In genomic region chr11:69389531-69390399, GRCm38 (mm10) we compare ENCODE assay signal across 8 mouse cellular contexts. TPM values are rescaled to one million over a fixed set of nuclear protein-coding genes. Genes with fewer than 3 reads are reported as not detected.
DNase-seq lines count a peak whose midpoint lies in the region; ATAC-seq and TF ChIP-seq lines count a peak whose summit lies in the region.

No protein-coding gene starts in this region.

- no peak for ATAC-seq in cerebellum, adult (ENCODE audit: insufficient number of reproducible peaks, low FRiP score, low TSS enrichment)
- 0 out of 2 replicates have a peak, but pooled peaks have one; percentile 25 for ATAC-seq in midbrain, embryonic 15.5 days (replicated peaks)

- H3K27ac ChIP-seq in left cerebral cortex, adult 2 months: peak overlapping the region; percentile 30; the same call in 1 of the 2 replicates
- H3K27ac ChIP-seq in midbrain, embryonic 15.5 days: no peak overlapping the region

- no peak overlapping the region for H3K4me2 ChIP-seq in midbrain, embryonic 15.5 days

- H3K36me3 ChIP-seq in midbrain, embryonic 15.5 days (replicated peaks): no peaks in the 10 kb centered on the region

- H3K9me3 ChIP-seq in midbrain, embryonic 15.5 days: no peaks in the 10 kb centered on the region

- TF ChIP-seq CTCF in left cerebral cortex, adult 2 months (IDR thresholded peaks at IDR 0.05): no peak

- H3K4me3 ChIP-seq in left cerebral cortex, adult 2 months: no peak overlapping the region
- H3K4me3 ChIP-seq in midbrain, embryonic 15.5 days: no peak overlapping the region

- intact Hi-C loops in left cerebral cortex, adult 2 months (cut with DNase I): loop anchor here (1.0 to 5.0 kb wide), 3 partner anchors 120 to 197 kb away; no protein-coding TSS in a partner anchor
- intact Hi-C loops in left cerebral cortex, postnatal 36 days (cut with DNase I): loop anchor here (1.0 to 5.0 kb wide), 4 partner anchors 62 to 197 kb away; partner anchors contain the start of gene Kcnab3

- 63% methylated on average over 14 of the region's 14 CpGs for WGBS in midbrain, embryonic 15.5 days

- H3K9ac ChIP-seq in midbrain, embryonic 15.5 days: no peak overlapping the region

- no peaks in the 10 kb centered on the region for H3K27me3 ChIP-seq in midbrain, embryonic 15.5 days (replicated peaks)

- peak; percentile 50 for DNase-seq in cerebellum, adult 11-12 months
- DNase-seq in left cerebral cortex, adult 2 months (ENCODE audit: extremely low spot score in 1 of 2, low spot score in 2 of 2): peak in 1 of 2 experiments; percentile 31
- no peak for DNase-seq in left cerebral cortex, postnatal 36 days (ENCODE audit: low spot score in 2 of 2)
- DNase-seq in adrenal gland, adult 8-10 months: peak; percentile 79
- DNase-seq in kidney, adult 9 months: peak; percentile 73
- DNase-seq in retina, postnatal 1 day: no peak

- H3K4me1 ChIP-seq in midbrain, embryonic 15.5 days: peaks cover 10% of the 10 kb centered on the region

RNA-seq across cellular contexts. Expression of gene Naa38, which starts 5.5 kb away (rescaled TPM):
- total RNA-seq in left cerebral cortex, adult 2 months (2021): 100 to 1,000 TPM in 1 of 2 experiments, 10 to 100 TPM in 1; 94.0 to 113 TPM
- 100 to 1,000 TPM in 1 of 2 experiments, 10 to 100 TPM in 1; 97.9 to 108 TPM for total RNA-seq in left cerebral cortex, postnatal 36 days (2021)
- total RNA-seq in adrenal gland, adult 8-10 months (2022): 100 to 1,000 TPM; 138 to 160 (median 154) TPM
- polyA plus RNA-seq in midbrain, embryonic 15.5 days (2015; fragmentation: Nextera tagmentation; extraction: Ambion mirVana): 96.8 and 101 TPM in 2 replicates

RNA-seq across cellular contexts. Expression of gene Cyb5d1, which starts 5.7 kb away (rescaled TPM):
- total RNA-seq in left cerebral cortex, adult 2 months (2021): 10 to 100 TPM; 40.7 to 45.6 TPM
- 10 to 100 TPM; 36.4 to 43.1 TPM for total RNA-seq in left cerebral cortex, postnatal 36 days (2021)
- total RNA-seq in adrenal gland, adult 8-10 months (2022): 10 to 100 TPM; 53.9 to 65.7 (median 60.5) TPM
- 32.7 and 33.5 TPM in 2 replicates for polyA plus RNA-seq in midbrain, embryonic 15.5 days (2015; fragmentation: Nextera tagmentation; extraction: Ambion mirVana)

RNA-seq across cellular contexts. Expression of gene Tmem88, which starts 8.3 kb away (rescaled TPM):
- total RNA-seq in left cerebral cortex, adult 2 months (2021): 1 to 10 TPM; 2.9 to 3.8 TPM
- 1 to 10 TPM; 2.9 to 4.7 TPM for total RNA-seq in left cerebral cortex, postnatal 36 days (2021)
- total RNA-seq in adrenal gland, adult 8-10 months (2022): 10 to 100 TPM in 2 of 4 experiments, 1 to 10 TPM in 2; 6.3 to 16.0 (median 10.4) TPM
- 6.5 and 7.0 TPM in 2 replicates for polyA plus RNA-seq in midbrain, embryonic 15.5 days (2015; fragmentation: Nextera tagmentation; extraction: Ambion mirVana)

RNA-seq across cellular contexts. Expression of gene Chd3, which starts 20.6 kb away (rescaled TPM):
- total RNA-seq in left cerebral cortex, adult 2 months (2021): 100 to 1,000 TPM; 406 to 416 TPM
- total RNA-seq in left cerebral cortex, postnatal 36 days (2021): 100 to 1,000 TPM; 421 to 443 TPM
- total RNA-seq in adrenal gland, adult 8-10 months (2022): 100 to 1,000 TPM in 2 of 4 experiments, 10 to 100 TPM in 2; 89.8 to 169 (median 115) TPM
- polyA plus RNA-seq in midbrain, embryonic 15.5 days (2015; fragmentation: Nextera tagmentation; extraction: Ambion mirVana): 98.2 and 102 TPM in 2 replicates

RNA-seq across cellular contexts. Expression of gene Kdm6b, which starts 23.7 kb away (rescaled TPM):
- 10 to 100 TPM; 31.1 to 45.3 TPM for total RNA-seq in left cerebral cortex, adult 2 months (2021)
- total RNA-seq in left cerebral cortex, postnatal 36 days (2021): 10 to 100 TPM; 19.9 to 23.9 TPM
- total RNA-seq in adrenal gland, adult 8-10 months (2022): 10 to 100 TPM; 20.4 to 44.2 (median 35.1) TPM
- polyA plus RNA-seq in midbrain, embryonic 15.5 days (2015; fragmentation: Nextera tagmentation; extraction: Ambion mirVana): 41.3 and 45.3 TPM in 2 replicates

Comparison
In these comparisons a context has a peak if more than half of its experiments do, and no peak if none do; other contexts are left out.
1. DNase-seq: peak in cerebellum, adult 11-12 months (single experiment), adrenal gland, adult 8-10 months (single experiment) and kidney, adult 9 months (single experiment); none in left cerebral cortex, postnatal 36 days (0 of 2) and retina, postnatal 1 day (single experiment).